Mouse (Mus musculus) heart, embryonic 14.5 days (tissue): ENCODE data around the gene Atg14. TPM values are rescaled to one million over a fixed set of nuclear protein-coding genes. Genes with fewer than 3 reads are reported as not detected.

Source experiments
- ATAC-seq: fragments of 200-750 bp; cut with Nextera tagmentation; 2 replicates; pipeline ENCODE4 v1.8.0; 2017; ENCODE audit warnings: low read depth, moderate TSS enrichment; ENCODE audit not compliant: insufficient number of reproducible peaks, insufficient read depth, low FRiP score
- H3K27ac ChIP-seq, 2 experiments: fragments of 200-500 bp in 1 of 2; fragments of 300-500 bp in 1 of 2; sonication (generic) in 1 of 2; replicated peaks in 1 of 2; 2 replicates each; pipeline ENCODE4 v1.5.1; 2012 to 2014; ENCODE audit warnings: low read depth in 2 of 2, low read length in 2 of 2, control low read depth in 1 of 2, mild to moderate bottlenecking in 1 of 2, mixed read lengths in 1 of 2; ENCODE audit not compliant: control insufficient read depth in 1 of 2, insufficient read depth in 1 of 2
- H3K27me3 ChIP-seq: fragments of 300-500 bp; sonication (generic); 2 replicates; pipeline ENCODE4 v1.6.1; 2014; ENCODE audit warnings: mild to moderate bottlenecking, low read length, control low read depth; ENCODE audit not compliant: control insufficient read depth, insufficient read depth
- H3K36me3 ChIP-seq: fragments of 300-500 bp; sonication (generic); 2 replicates; pipeline ENCODE4 v1.6.1; 2014; ENCODE audit warnings: mild to moderate bottlenecking, control low read depth, low read length, mixed read lengths; ENCODE audit not compliant: control insufficient read depth, insufficient read depth
- H3K4me1 ChIP-seq, 2 experiments: fragments of 200-500 bp in 1 of 2; fragments of 300-500 bp in 1 of 2; sonication (generic) in 1 of 2; 2 replicates each; pipeline ENCODE4 v1.6.1; 2012 to 2014; ENCODE audit warnings: low read length in 2 of 2, control low read depth in 1 of 2, mixed read lengths in 1 of 2; ENCODE audit not compliant: control insufficient read depth in 2 of 2, insufficient read depth in 2 of 2
- H3K4me2 ChIP-seq: fragments of 300-500 bp; sonication (generic); 2 replicates; pipeline ENCODE4 v1.6.1; 2014; ENCODE audit warnings: mild to moderate bottlenecking, low read length
- H3K4me3 ChIP-seq, 2 experiments: fragments of 200-500 bp in 1 of 2; fragments of 300-500 bp in 1 of 2; sonication (generic) in 1 of 2; 2 replicates each; pipeline ENCODE4 v1.5.1; 2012 to 2014; ENCODE audit warnings: low read length in 2 of 2, mild to moderate bottlenecking in 2 of 2, control low read depth in 1 of 2, low read depth in 1 of 2, moderate library complexity in 1 of 2; ENCODE audit not compliant: control insufficient read depth in 1 of 2, insufficient read depth in 1 of 2
- H3K9ac ChIP-seq: fragments of 300-500 bp; sonication (generic); 2 replicates; pipeline ENCODE4 v1.6.1; 2014; ENCODE audit warnings: mild to moderate bottlenecking, low read length
- H3K9me3 ChIP-seq: fragments of 300-500 bp; sonication (generic); 2 replicates; pipeline ENCODE4 v1.6.1; 2016; ENCODE audit warnings: low read length, control low read depth; ENCODE audit not compliant: control insufficient read depth
- WGBS: fragments of 180-500 bp; shearing (Covaris S2); extraction: QIAGEN DNeasy Blood & Tissue Kit; methylation state at CpG from one replicate; pipeline ENCODE4 v1.1.7; 2014; 5-methylcytosine and 5-hydroxymethylcytosine counted together
- polyA plus RNA-seq: library from polyadenylated mRNA; unstranded; fragments of >200 nt; fragmentation: Nextera tagmentation; extraction: Ambion mirVana; gene quantifications from 2 replicates; pipeline ENCODE4 v1.2.1, GENCODE M21; 2014

Gene Atg14
- polyA plus RNA-seq, 1 experiment from 2014 or later = 10.7 TPM

GRCm38 (mm10) chr14:47508035-47508434 lies 62.4 kb downstream of the Atg14 start:
- no peak for ATAC-seq
- H3K27me3 ChIP-seq = no peaks in the 10 kb centered on the region
- H3K36me3 ChIP-seq = no peaks in the 10 kb centered on the region
- no peaks in the 10 kb centered on the region for H3K9me3 ChIP-seq
- no peak overlapping the region for H3K9ac ChIP-seq
- no peak overlapping the region for H3K4me2 ChIP-seq
- no peak overlapping the region for H3K27ac ChIP-seq
- peaks cover 0 to 6% of the 10 kb centered on the region in 2 experiments; a peak in 3 of 4 replicates for H3K4me1 ChIP-seq
- no peak overlapping the region for H3K4me3 ChIP-seq

- Histone ChIP-seq H3K4me3 (no peak overlapping the region), H3K4me1 (peaks cover 0 to 6% of the 10 kb centered on the region in 2 experiments; a peak in 1 of 4 replicates), H3K4me2 (no peak overlapping the region), H3K27me3 (no peaks in the 10 kb centered on the region), H3K9me3 (no peaks in the 10 kb centered on the region), H3K9ac (no peak overlapping the region), H3K36me3 (no peaks in the 10 kb centered on the region), H3K27ac (no peak overlapping the region)
- 97% methylated on average over 5 of the region's 5 CpGs for WGBS
- ATAC-seq = no peak
Observed at GRCm38 (mm10) chr14:47506676-47507075, 63.8 kb downstream of the Atg14 start.

GRCm38 (mm10) chr14:47504036-47504435 lies 66.4 kb downstream of the Atg14 start:
- H3K4me3 ChIP-seq = no peak overlapping the region
- no peaks in the 10 kb centered on the region for H3K36me3 ChIP-seq
- no peak overlapping the region for H3K27ac ChIP-seq
- no peaks in the 10 kb centered on the region for H3K9me3 ChIP-seq
- H3K9ac ChIP-seq = no peak overlapping the region
- H3K27me3 ChIP-seq = no peaks in the 10 kb centered on the region
- peaks cover 0 to 6% of the 10 kb centered on the region in 2 experiments; a peak in 1 of 4 replicates for H3K4me1 ChIP-seq
- H3K4me2 ChIP-seq = no peak overlapping the region
- WGBS = 68% methylated on average over 3 of the region's 3 CpGs
- peak; percentile 39; the same call in 1 of the 2 replicates for ATAC-seq

- 73% methylated on average over 5 of the region's 5 CpGs for WGBS
- H3K4me2 ChIP-seq = no peak overlapping the region
- no peaks in the 10 kb centered on the region for H3K9me3 ChIP-seq
- no peak overlapping the region for H3K27ac ChIP-seq
- H3K4me3 ChIP-seq = no peak overlapping the region
- no peak overlapping the region for H3K9ac ChIP-seq
- H3K27me3 ChIP-seq = no peaks in the 10 kb centered on the region
- ATAC-seq = no peak
- H3K36me3 ChIP-seq = no peaks in the 10 kb centered on the region
- peaks cover 0 to 5% of the 10 kb centered on the region in 2 experiments; a peak in 1 of 4 replicates for H3K4me1 ChIP-seq
Observed at GRCm38 (mm10) chr14:47498632-47499031, 71.8 kb downstream of the Atg14 start.

- peaks cover 0 to 6% of the 10 kb centered on the region in 2 experiments; a peak in 1 of 4 replicates for H3K4me1 ChIP-seq
- no peaks in the 10 kb centered on the region for H3K36me3 ChIP-seq
- no peak overlapping the region for H3K4me2 ChIP-seq
- H3K4me3 ChIP-seq = no peak overlapping the region
- no peak overlapping the region for H3K9ac ChIP-seq
- no peak for ATAC-seq
- no peaks in the 10 kb centered on the region for H3K27me3 ChIP-seq
- H3K27ac ChIP-seq = no peak overlapping the region; a peak in 1 of 4 replicates
- 57% methylated on average over 3 of the region's 3 CpGs for WGBS
- no peaks in the 10 kb centered on the region for H3K9me3 ChIP-seq
Observed at GRCm38 (mm10) chr14:47497166-47497565, 73.3 kb downstream of the Atg14 start.

- H3K4me2 ChIP-seq = no peak overlapping the region
- H3K36me3 ChIP-seq = no peaks in the 10 kb centered on the region
- no peak overlapping the region for H3K4me3 ChIP-seq
- WGBS = 98% methylated on average over 3 of the region's 3 CpGs
- H3K4me1 ChIP-seq = peaks cover 0 to 6% of the 10 kb centered on the region in 2 experiments; a peak in 1 of 4 replicates
- no peak overlapping the region for H3K9ac ChIP-seq
- no peak for ATAC-seq
- no peaks in the 10 kb centered on the region for H3K9me3 ChIP-seq
- H3K27me3 ChIP-seq = no peaks in the 10 kb centered on the region
- H3K27ac ChIP-seq = no peak overlapping the region
Observed at GRCm38 (mm10) chr14:47495951-47496350, 74.5 kb downstream of the Atg14 start.

- no peak overlapping the region for H3K4me2 ChIP-seq
- H3K27ac ChIP-seq = no peak overlapping the region
- no peak for ATAC-seq
- no peaks in the 10 kb centered on the region for H3K9me3 ChIP-seq
- H3K36me3 ChIP-seq = no peaks in the 10 kb centered on the region
- H3K4me3 ChIP-seq = no peak overlapping the region
- no peak overlapping the region for H3K9ac ChIP-seq
- peaks cover 0 to 10% of the 10 kb centered on the region in 2 experiments; a peak in 2 of 4 replicates for H3K4me1 ChIP-seq
- WGBS = 76% methylated on average over 2 of the region's 2 CpGs
- H3K27me3 ChIP-seq = no peaks in the 10 kb centered on the region
Observed at GRCm38 (mm10) chr14:47493592-47494361, 76.7 kb downstream of the Atg14 start.
